Mouse (Mus musculus): Measurements from ENCODE around the gene Gm45837.

Gene Gm45837

GRCm38 (mm10) chr7:101501236-101501635 is 90.5 kb downstream of the Gm45837 start:
- no peak for DNase-seq (ENCODE audit: low read depth, low spot score)

GRCm38 (mm10) chr7:101501675-101502074 is 91.0 kb downstream of the Gm45837 start:
- no peak for DNase-seq (ENCODE audit: low read depth, low spot score)

GRCm38 (mm10) chr7:101503351-101503750 is 92.7 kb downstream of the Gm45837 start:
- DNase-seq (ENCODE audit: low read depth, low spot score) = no peak

DNA sequence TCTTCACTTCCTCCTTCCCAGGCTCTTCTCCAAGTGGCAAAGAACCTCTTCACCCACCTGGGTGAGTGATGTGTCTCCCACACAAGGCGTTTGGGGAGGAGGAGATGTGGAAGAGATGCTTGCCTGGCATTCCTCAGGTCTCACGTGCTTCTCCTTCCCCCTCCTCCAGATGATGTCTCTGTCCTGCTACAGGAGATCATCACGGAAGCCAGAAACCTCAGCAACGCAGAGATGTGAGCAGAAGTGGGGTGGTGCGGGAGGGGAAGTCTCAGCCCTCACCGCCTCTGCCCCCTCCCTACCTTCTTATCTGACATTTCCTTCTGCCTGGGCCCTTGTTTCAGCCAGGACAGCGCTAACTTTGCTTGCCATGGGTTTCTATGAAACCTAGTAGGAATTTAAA is 93.1 kb downstream of the Gm45837 start:
- DNase-seq (ENCODE audit: low read depth, low spot score) = no peak

DNA sequence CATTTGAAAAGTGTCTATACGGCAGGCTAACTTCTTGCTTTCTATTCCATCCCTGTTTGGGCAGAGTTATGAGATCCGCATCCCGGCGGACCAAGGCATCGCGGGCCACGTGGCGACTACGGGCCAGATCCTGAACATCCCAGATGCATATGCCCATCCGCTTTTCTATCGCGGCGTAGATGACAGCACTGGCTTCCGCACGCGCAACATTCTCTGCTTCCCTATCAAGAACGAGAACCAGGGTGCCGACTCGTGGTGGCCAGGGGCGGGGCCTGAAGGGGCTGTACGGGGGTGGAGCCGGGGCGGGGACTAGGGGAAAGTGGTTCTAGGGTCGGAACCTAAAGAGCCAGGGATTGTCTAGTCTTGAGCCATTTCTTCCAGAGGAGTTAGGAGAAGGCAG is 93.8 kb downstream of the Gm45837 start:
- no peak for DNase-seq (ENCODE audit: low read depth, low spot score)

DNA sequence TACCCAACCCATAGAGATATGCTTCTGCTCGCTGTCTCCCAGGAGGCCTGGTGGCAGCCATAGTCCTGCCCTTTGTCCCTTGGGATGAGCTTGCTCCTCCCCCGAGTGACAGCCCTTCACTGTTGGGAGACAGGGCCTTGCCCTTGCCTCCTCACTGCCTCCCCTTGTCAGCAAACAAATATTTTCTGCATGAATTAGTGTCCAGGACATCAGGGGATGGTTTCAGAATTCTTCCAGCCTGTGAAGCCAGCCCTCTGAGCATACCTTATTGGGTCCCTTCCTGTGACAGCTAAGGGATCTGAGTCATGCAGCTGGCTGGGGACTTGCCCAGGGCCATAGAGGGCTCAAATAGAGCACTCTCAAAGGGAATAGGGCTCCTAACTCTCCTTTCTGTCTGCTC is 98.5 kb downstream of the Gm45837 start:
- DNase-seq (ENCODE audit: low read depth, low spot score) = no peak

DNA sequence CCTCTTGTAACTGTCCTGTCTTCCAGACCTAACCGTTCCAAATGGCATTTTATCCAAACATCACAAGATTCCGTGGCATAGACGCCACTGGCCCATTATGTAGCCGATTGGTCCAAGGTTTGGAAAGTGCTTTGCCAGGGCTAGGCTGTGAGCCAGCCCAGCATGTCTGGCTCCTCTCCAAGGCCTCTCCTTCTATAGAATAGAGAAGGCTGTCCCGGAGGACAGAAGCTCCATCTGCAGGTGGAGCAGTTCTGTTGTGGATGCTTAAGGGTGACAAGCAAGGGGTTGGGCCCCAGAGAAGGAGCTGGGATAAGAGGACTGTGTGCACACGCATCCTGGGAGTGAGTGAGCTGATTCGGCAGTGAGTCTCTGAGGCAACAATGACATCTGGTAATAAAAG is 103.0 kb downstream of the Gm45837 start:
- DNase-seq (ENCODE audit: low read depth, low spot score) = no peak

DNA sequence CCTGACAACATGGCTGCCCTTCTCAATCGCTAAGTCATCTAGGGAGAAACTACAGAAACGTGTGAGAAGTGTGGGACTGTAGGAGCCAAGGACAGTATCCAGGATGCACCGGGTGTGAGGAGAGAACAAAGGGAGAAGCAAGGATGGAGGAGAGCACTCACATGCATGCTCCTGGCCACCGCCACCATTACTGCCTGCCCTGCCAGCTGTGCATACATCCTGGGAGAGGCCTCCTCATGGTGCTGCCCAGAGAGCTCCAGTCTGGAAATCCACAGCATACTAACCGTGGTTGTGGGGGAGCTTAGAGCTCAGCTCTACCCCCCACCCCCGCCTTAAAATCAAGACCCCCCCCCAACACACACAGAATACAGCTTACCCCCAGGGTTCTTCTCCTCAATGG is 104.1 kb downstream of the Gm45837 start:
- no peak for DNase-seq (ENCODE audit: low read depth, low spot score)

GRCm38 (mm10) chr7:101515295-101515694 is 104.6 kb downstream of the Gm45837 start:
- peak; percentile 26 for DNase-seq (ENCODE audit: low read depth, low spot score)

- DNase-seq (ENCODE audit: low read depth, low spot score) = no peak
Measured at GRCm38 (mm10) chr7:101516460-101516859, 105.8 kb downstream of the Gm45837 start.

GRCm38 (mm10) chr7:101521696-101522095 is 111.0 kb downstream of the Gm45837 start:
- DNase-seq (ENCODE audit: low read depth, low spot score) = no peak

DNA sequence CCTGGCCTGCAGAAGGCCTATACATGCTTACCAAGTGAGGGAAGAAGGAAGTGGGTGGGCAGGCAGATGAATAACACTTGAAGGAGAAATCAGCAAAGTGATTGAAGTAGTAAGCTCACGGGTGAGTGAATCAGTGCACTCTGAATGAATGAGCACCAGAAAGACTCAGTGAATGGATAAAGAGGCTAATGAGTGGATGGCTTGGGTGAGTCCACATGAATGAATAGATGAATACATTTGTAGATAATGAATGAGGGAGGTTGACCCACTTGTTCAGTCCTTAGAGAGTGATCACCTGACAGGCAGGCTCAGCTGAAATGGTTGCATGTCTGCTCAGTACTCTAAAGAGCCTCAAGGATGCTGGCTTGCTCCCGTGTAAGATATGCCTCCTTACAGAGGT is 112.5 kb downstream of the Gm45837 start:
- no peak for DNase-seq (ENCODE audit: low read depth, low spot score)

DNA sequence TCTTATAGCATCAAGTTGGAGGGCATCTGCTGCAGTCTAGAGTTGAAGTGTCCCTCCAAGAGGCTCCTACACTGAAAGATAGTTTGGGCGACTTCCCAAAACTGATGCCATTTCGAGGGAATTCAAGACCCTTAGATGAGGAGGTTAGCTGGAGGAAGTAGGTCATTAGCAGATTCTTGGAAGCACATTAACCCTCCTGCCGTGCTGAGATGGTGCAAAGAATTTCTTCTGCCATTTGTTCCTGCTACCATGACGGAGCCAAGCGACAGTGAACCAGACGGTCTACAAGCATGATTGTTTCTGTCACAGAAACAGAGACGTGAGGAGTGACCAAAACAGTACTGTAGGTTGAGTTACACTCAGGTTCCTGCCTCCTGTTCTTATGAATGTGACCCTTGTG is 115.8 kb downstream of the Gm45837 start:
- no peak for DNase-seq (ENCODE audit: low read depth, low spot score)

DNA sequence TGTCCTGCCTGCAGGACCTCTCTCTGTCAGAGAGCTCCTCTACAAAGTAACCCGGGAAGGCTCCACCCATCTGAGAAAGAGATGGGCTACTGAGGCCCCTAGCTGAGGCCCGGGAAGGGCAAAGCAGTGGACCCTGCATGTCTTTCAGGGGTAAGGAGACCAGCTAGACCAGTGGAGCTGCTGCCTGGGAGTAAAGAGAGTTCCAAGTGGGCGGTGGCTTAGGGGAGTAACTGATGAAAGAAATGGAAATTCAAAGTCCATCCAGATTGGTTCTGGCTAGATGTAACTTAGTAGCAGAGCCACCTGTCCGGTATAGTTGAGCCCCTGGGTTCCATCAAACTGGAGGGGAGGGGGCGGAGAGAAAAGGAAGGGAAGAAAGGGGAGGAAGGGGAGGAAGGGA is 123.7 kb downstream of the Gm45837 start:
- DNase-seq (ENCODE audit: low read depth, low spot score) = no peak

GRCm38 (mm10) chr7:101535102-101535501 is 124.4 kb downstream of the Gm45837 start:
- no peak for DNase-seq (ENCODE audit: low read depth, low spot score)

GRCm38 (mm10) chr7:101535517-101535916 is 124.8 kb downstream of the Gm45837 start:
- DNase-seq (ENCODE audit: low read depth, low spot score) = no peak

DNA sequence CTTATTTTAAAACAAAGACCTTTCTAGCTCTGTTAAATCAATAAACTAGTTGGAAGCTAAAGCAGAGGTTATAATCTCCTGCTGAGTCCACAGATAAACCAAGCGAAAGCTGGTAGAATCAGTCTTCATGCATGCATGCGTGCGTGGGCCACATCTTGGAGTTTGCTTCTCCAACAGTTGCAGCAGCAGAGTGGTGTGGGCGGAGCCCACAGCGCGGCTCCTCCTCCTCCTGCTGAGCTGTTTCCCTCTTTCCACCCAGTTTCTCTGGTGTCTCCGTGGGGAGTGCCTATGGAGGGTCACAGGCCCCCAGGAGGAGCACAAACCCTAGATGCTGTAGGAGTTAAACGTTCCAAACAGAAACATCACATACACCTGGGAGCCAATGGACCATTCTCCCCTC is 126.9 kb downstream of the Gm45837 start:
- no peak for DNase-seq (ENCODE audit: low read depth, low spot score)

GRCm38 (mm10) chr7:101538141-101538933 is 127.7 kb downstream of the Gm45837 start:
- DNase-seq (ENCODE audit: low read depth, low spot score) = no peak

DNA sequence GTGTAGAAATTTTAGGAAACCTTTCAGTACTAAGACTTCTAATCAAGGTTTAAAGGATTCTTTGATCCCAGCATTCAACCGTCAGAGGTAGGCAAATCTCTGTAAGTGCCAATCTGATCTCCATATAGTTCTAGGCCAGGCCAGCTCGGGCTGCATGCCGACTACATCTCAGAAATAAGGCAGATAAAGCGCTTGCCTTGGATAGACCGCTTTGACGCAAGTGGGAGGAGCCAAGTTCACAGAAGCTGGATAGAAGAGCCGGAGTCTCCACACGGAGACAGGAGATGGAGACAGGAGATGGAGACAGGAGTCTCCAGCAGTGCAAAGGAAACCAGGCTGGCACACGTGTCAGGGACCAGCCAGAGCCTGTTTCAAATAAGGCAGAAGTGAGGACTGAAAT is 129.1 kb downstream of the Gm45837 start:
- DNase-seq (ENCODE audit: low read depth, low spot score) = no peak

- no peak for DNase-seq (ENCODE audit: low read depth, low spot score)
Measured at GRCm38 (mm10) chr7:101540684-101541083, 130.0 kb downstream of the Gm45837 start.

DNA sequence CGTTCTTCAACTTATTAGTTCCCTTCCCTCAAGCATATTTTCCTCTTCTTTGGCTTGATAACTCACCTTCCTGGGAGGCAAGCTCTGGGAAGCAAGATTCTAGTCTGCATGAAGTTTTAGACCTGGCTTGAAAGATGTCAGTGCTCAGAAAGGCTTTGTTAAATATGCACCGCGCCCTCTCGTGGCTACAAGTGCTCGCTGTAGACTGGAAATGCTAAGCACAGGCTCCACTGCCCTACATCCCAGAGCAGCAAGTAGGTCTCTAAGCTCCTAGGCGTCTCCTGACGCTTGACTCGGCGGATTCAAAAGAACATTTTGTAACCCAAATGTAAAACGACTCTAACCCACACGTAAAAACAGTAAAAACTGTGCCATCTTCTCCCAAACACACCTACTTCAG is 130.4 kb downstream of the Gm45837 start:
- DNase-seq (ENCODE audit: low read depth, low spot score) = peak; percentile 73

GRCm38 (mm10) chr7:101541734-101542133 is 131.0 kb downstream of the Gm45837 start:
- DNase-seq (ENCODE audit: low read depth, low spot score) = no peak

DNA sequence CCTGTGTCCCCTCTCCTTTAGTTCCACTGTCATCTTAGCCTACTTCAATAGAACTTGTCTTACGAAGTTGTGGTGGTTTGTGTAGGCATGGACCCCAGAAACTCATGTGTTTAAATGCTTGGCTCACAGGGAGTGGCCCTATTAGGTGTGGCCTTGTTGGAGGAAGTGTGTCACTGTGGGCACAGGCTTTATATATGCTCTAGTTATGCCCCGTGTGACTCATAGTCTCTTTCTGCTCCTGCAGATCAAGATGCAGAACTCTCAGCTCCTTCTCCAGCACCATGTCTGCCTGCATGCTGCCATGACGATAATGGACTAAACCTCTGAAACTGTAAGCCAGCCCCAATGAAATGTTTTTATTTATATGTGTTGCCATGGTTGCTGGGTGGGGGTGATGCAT is 137.0 kb downstream of the Gm45837 start:
- no peak for DNase-seq (ENCODE audit: low read depth, low spot score)

DNA sequence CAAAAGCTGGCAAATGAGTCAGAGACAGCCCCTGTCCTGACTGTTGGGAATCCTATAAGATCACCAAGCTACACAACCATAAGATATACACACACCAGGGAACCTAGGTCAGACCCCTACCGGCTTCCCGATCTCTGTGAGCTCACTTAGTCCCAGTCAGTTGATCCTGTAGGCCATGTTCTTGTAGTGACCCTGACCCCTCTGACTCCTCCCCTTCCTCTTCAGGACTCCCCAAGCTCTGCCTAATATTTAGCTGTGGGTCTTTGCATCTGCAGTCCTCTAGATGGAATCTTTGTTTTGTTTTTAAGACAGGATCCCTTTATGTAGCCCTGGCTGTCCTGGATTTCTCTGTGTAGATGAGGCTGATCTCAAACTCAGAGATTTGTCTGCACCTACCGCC is 138.6 kb downstream of the Gm45837 start:
- DNase-seq (ENCODE audit: low read depth, low spot score) = no peak

All from brain, embryonic 18.5 days (tissue).